Mouse (Mus musculus): ENCODE measurements at regions not wholly inside any gene's neighbourhood (a gene's known extent, or its start where the extent isn't known, plus 50 kb on each side); places are given as distances from the start of the nearest gene placed in this dataset.

DNA sequence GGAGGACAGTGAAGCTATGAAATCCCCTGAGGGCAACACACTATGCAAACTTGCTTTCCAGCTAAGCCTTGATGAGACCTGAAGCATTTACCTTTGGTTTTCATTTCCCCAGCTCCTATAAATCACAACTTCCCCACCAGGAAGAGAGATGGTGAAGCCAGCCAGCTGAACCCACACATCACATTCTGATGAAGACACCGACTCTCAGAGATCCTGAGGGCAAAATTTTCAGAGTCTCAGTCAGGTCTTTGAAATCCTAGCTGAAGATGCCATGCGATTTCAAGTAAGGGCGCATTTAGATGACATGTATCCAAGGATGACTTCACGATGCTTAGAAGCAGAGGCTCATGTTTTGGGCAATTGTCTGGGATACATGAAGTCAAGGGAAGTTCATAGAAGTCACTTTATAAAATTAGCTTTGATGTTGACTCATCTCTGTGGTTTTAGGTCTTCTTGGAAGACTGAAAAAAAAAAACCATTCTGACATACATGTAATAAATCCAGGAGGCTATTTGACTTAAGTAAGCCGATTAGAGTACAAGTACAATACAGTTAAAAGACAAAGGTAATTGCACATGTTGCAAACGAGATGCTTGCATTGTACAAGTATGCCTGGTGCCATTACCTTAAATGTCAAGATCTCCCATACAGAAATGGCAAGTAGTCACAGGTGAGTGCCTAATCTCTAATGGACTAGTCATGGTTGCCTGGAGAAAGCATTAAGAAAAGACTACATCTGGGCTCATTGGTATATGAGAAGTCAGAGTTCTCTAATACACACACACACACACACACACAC, 391.1 kb upstream of the Prickle1 start:
- Histone ChIP-seq H3K4me3 (ENCODE audit: control insufficient read depth in 1 of 2, insufficient read depth in 1 of 2, low read depth in 2 of 2, low read length in 2 of 2) (no peak overlapping the region), H3K4me1 (ENCODE audit: control insufficient read depth in 1 of 2, insufficient read depth in 2 of 2, low read length in 2 of 2) (no peaks in the 10 kb centered on the region), H3K36me3 (ENCODE audit: control insufficient read depth in 1 of 2, insufficient read depth in 2 of 2, low read length in 2 of 2) (no peaks in the 10 kb centered on the region), H3K9me3 (replicated peaks; ENCODE audit: insufficient read depth, low read length) (no peaks in the 10 kb centered on the region), H3K27me3 (ENCODE audit: control insufficient read depth in 1 of 2, insufficient read depth in 2 of 2, low read length in 2 of 2) (no peaks in the 10 kb centered on the region), H3K27ac (ENCODE audit: control insufficient read depth, low read depth, low read length) (no peak overlapping the region), H3K79me2 (ENCODE audit: control insufficient read depth, insufficient read depth, low read length, poor library complexity) (no peaks in the 10 kb centered on the region), H3K9ac (ENCODE audit: control insufficient read depth, low read depth, low read length, poor library complexity, severe bottlenecking) (no peak overlapping the region)
- no peak for TF ChIP-seq E2F4 (IDR thresholded peaks at IDR 0.05; ENCODE audit: borderline replicate concordance, low read depth, low read length)
- TF ChIP-seq RAD21 (IDR thresholded peaks at IDR 0.05; ENCODE audit: low read depth, low read length) = no peak
- TF ChIP-seq ELF1 (IDR thresholded peaks at IDR 0.05; ENCODE audit: low read depth, low read length) = no peak
- no peak for TF ChIP-seq GATA1 (IDR thresholded peaks at IDR 0.05; ENCODE audit: low read depth, low read length)
- no peak for TF ChIP-seq MAX (IDR thresholded peaks at IDR 0.05; ENCODE audit: low read length)
- TF ChIP-seq TCF12 (IDR thresholded peaks at IDR 0.05; ENCODE audit: low read depth, low read length) = no peak
- TF ChIP-seq MAFK (IDR thresholded peaks at IDR 0.05; ENCODE audit: borderline replicate concordance, low read depth, low read length) = no peak
- TF ChIP-seq ZC3H11A (IDR thresholded peaks at IDR 0.05; ENCODE audit: low read depth, low read length) = no peak
- no peak for TF ChIP-seq BHLHE40 (IDR thresholded peaks at IDR 0.05; ENCODE audit: borderline replicate concordance, low read depth, low read length)
- no peak for TF ChIP-seq SIN3A (IDR thresholded peaks at IDR 0.05; ENCODE audit: low read length)
- TF ChIP-seq ETS1 (IDR thresholded peaks at IDR 0.05; ENCODE audit: low read depth, low read length) = no peak
- TF ChIP-seq MEF2A (IDR thresholded peaks at IDR 0.05; ENCODE audit: extremely low read depth, insufficient replicate concordance, low read depth, low read length, poor library complexity, severe bottlenecking) = no peak
- TF ChIP-seq CHD1 (IDR thresholded peaks at IDR 0.05; ENCODE audit: low read depth, low read length) = no peak
- no peak for TF ChIP-seq ZNF384 (IDR thresholded peaks at IDR 0.05; ENCODE audit: low read depth, low read length)
- TF ChIP-seq USF1 (IDR thresholded peaks at IDR 0.05; ENCODE audit: low read depth, low read length) = no peak
- no peak for TF ChIP-seq POLR2A (IDR thresholded peaks at IDR 0.05; ENCODE audit: control insufficient read depth in 1 of 2, insufficient read depth in 1 of 2, low read depth in 1 of 2, low read length in 2 of 2, poor library complexity in 1 of 2)
- TF ChIP-seq SMC3 (IDR thresholded peaks at IDR 0.05; ENCODE audit: low read depth, low read length) = no peak
- no peak for TF ChIP-seq TBP (IDR thresholded peaks at IDR 0.05; ENCODE audit: low read depth, low read length)
- TF ChIP-seq MYB (IDR thresholded peaks at IDR 0.05; ENCODE audit: low read depth, low read length) = no peak
- no peak for TF ChIP-seq HCFC1 (IDR thresholded peaks at IDR 0.05; ENCODE audit: low read depth, low read length)
- DNase-seq (ENCODE audit: low read depth, low spot score) = no peak

GRCm38 (mm10) chr15:93982091-93982490, 386.4 kb upstream of the Prickle1 start:
- Histone ChIP-seq H3K4me1 (ENCODE audit: control insufficient read depth in 1 of 2, insufficient read depth in 2 of 2, low read length in 2 of 2) (no peaks in the 10 kb centered on the region), H3K79me2 (ENCODE audit: control insufficient read depth, insufficient read depth, low read length, poor library complexity) (no peaks in the 10 kb centered on the region), H3K27ac (ENCODE audit: control insufficient read depth, low read depth, low read length) (no peak overlapping the region), H3K36me3 (ENCODE audit: control insufficient read depth in 1 of 2, insufficient read depth in 2 of 2, low read length in 2 of 2) (no peaks in the 10 kb centered on the region), H3K4me3 (ENCODE audit: control insufficient read depth in 1 of 2, insufficient read depth in 1 of 2, low read depth in 2 of 2, low read length in 2 of 2) (no peak overlapping the region), H3K9me3 (replicated peaks; ENCODE audit: insufficient read depth, low read length) (no peaks in the 10 kb centered on the region), H3K27me3 (ENCODE audit: control insufficient read depth in 1 of 2, insufficient read depth in 2 of 2, low read length in 2 of 2) (no peaks in the 10 kb centered on the region), H3K9ac (ENCODE audit: control insufficient read depth, low read depth, low read length, poor library complexity, severe bottlenecking) (no peak overlapping the region)
- DNase-seq (ENCODE audit: low read depth, low spot score) = no peak
- no peak for TF ChIP-seq NRF1 (IDR thresholded peaks at IDR 0.05; ENCODE audit: insufficient read depth, low read depth, low read length, poor library complexity, severe bottlenecking)
- TF ChIP-seq POLR2AphosphoS5 (IDR thresholded peaks at IDR 0.05; ENCODE audit: borderline replicate concordance, low read depth, low read length) = no peak
- no peak for TF ChIP-seq E2F4 (IDR thresholded peaks at IDR 0.05; ENCODE audit: borderline replicate concordance, low read depth, low read length)
- TF ChIP-seq TBP (IDR thresholded peaks at IDR 0.05; ENCODE audit: low read depth, low read length) = no peak
- TF ChIP-seq MAX (IDR thresholded peaks at IDR 0.05; ENCODE audit: low read length) = no peak
- TF ChIP-seq CHD1 (IDR thresholded peaks at IDR 0.05; ENCODE audit: low read depth, low read length) = no peak
- no peak for TF ChIP-seq GATA1 (IDR thresholded peaks at IDR 0.05; ENCODE audit: low read depth, low read length)
- no peak for TF ChIP-seq MAZ (IDR thresholded peaks at IDR 0.05; ENCODE audit: low read depth, low read length)
- TF ChIP-seq CHD2 (IDR thresholded peaks at IDR 0.05; ENCODE audit: low read length) = no peak
- no peak for TF ChIP-seq ETS1 (IDR thresholded peaks at IDR 0.05; ENCODE audit: low read depth, low read length)
- no peak for TF ChIP-seq HCFC1 (IDR thresholded peaks at IDR 0.05; ENCODE audit: low read depth, low read length)
- no peak for TF ChIP-seq GABPA (IDR thresholded peaks at IDR 0.05; ENCODE audit: low read depth, low read length)
- TF ChIP-seq ZKSCAN1 (IDR thresholded peaks at IDR 0.05; ENCODE audit: low read depth, low read length) = no peak
- no peak for TF ChIP-seq USF2 (IDR thresholded peaks at IDR 0.05; ENCODE audit: borderline replicate concordance in 1 of 2, insufficient read depth in 1 of 2, low read depth in 1 of 2, low read length in 2 of 2)
- TF ChIP-seq NELFE (IDR thresholded peaks at IDR 0.05; ENCODE audit: low read depth, low read length) = no peak
